Mouse (Mus musculus): Measurements from ENCODE around the gene Mical3. TPM values are rescaled to one million over a fixed set of nuclear protein-coding genes. Genes with fewer than 3 reads are reported as not detected.

Mical3 gene
- polyA plus RNA-seq, 1 experiment from 2014 or later = 11.5 TPM

DNA sequence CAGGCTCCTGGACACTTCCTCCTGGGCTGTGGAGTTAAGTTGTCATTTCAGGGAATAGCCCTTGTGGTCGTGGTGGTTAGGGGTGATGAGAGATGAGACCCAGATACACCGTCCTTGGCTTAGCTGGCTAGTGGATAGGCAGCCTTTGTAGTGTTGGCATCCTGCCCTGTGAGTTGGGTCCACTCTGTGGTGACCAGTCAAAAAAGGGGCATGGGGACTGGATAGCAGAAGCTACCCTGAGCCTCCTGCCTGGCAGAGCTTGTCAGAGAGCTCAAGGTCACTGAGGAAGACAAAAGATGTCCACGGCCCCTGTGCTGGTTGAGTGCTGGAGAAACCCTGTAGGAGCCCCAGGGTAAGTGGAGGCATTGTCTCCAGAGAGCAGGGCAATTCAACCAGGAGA lies 3.1 kb downstream of the Mical3 start:
- no peaks in the 10 kb centered on the region for H3K36me3 ChIP-seq (ENCODE audit: control insufficient read depth, insufficient read depth, low read length)
- H3K9ac ChIP-seq (ENCODE audit: low read length) = no peak overlapping the region
- H3K9me3 ChIP-seq (replicated peaks; ENCODE audit: control insufficient read depth, low read length) = no peaks in the 10 kb centered on the region
- 0 out of 2 replicates have a peak, but pooled peaks cover 6% of the 10 kb centered on the region for H3K27me3 ChIP-seq (ENCODE audit: control insufficient read depth, insufficient read depth, low read length)
- 74% methylated on average over 3 of the region's 3 CpGs for WGBS
- no peak overlapping the region for H3K27ac ChIP-seq (ENCODE audit: low read length)
- H3K4me2 ChIP-seq (ENCODE audit: low read depth, low read length) = no peak overlapping the region
- no peak for ATAC-seq (ENCODE audit: insufficient read depth, low FRiP score)
- peaks cover 5% of the 10 kb centered on the region; the same call in 1 of the 2 replicates for H3K4me1 ChIP-seq (ENCODE audit: control insufficient read depth, insufficient read depth, low read length)
- H3K4me3 ChIP-seq (replicated peaks; ENCODE audit: low read length) = no peak overlapping the region

- Histone ChIP-seq H3K36me3 (ENCODE audit: control insufficient read depth, insufficient read depth, low read length) (no peaks in the 10 kb centered on the region), H3K4me2 (ENCODE audit: low read depth, low read length) (no peak overlapping the region), H3K9ac (ENCODE audit: low read length) (no peak overlapping the region), H3K9me3 (replicated peaks; ENCODE audit: control insufficient read depth, low read length) (no peaks in the 10 kb centered on the region), H3K27ac (ENCODE audit: low read length) (no peak overlapping the region), H3K4me1 (ENCODE audit: control insufficient read depth, insufficient read depth, low read length) (peaks cover 5% of the 10 kb centered on the region; the same call in 1 of the 2 replicates), H3K4me3 (replicated peaks; ENCODE audit: low read length) (no peak overlapping the region), H3K27me3 (ENCODE audit: control insufficient read depth, insufficient read depth, low read length) (no peaks in the 10 kb centered on the region)
- WGBS = 86% methylated on average over 5 of the region's 5 CpGs
- ATAC-seq (ENCODE audit: insufficient read depth, low FRiP score) = no peak
Measured at GRCm38 (mm10) chr6:121126202-121126601, 4.6 kb downstream of the Mical3 start.

GRCm38 (mm10) chr6:121122739-121123241 lies 8.0 kb downstream of the Mical3 start:
- no peak overlapping the region for H3K27ac ChIP-seq (ENCODE audit: low read length)
- WGBS = 62% methylated on average over 5 of the region's 5 CpGs
- H3K9ac ChIP-seq (ENCODE audit: low read length) = no peak overlapping the region
- H3K36me3 ChIP-seq (ENCODE audit: control insufficient read depth, insufficient read depth, low read length) = no peaks in the 10 kb centered on the region
- ATAC-seq (ENCODE audit: insufficient read depth, low FRiP score) = no peak
- no peak overlapping the region for H3K4me3 ChIP-seq (replicated peaks; ENCODE audit: low read length)
- H3K27me3 ChIP-seq (ENCODE audit: control insufficient read depth, insufficient read depth, low read length) = no peaks in the 10 kb centered on the region
- H3K9me3 ChIP-seq (replicated peaks; ENCODE audit: control insufficient read depth, low read length) = no peaks in the 10 kb centered on the region
- no peak overlapping the region for H3K4me2 ChIP-seq (ENCODE audit: low read depth, low read length)
- no peaks in the 10 kb centered on the region; the same call in 1 of the 2 replicates for H3K4me1 ChIP-seq (ENCODE audit: control insufficient read depth, insufficient read depth, low read length)

DNA sequence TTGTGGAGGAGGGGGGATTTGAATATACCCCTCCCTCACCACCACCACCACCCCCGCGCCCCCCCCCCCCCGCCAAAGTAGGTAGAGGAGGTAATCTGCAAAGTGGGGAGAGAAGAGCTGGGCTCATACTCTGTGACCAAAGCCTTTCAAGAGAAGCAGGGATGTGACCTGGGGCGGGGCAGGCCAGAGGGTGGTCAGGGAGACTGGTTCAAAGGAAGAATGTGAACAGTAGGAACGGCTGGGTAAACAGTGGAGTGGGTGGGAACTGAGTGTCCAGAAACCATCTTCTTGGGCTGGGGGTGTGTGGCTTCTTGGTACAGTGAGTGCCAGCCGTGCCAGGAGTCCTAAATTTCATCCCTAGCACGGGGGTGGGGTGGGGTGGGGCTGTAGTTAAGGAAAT lies 10.0 kb downstream of the Mical3 start:
- no peak overlapping the region for H3K4me2 ChIP-seq (ENCODE audit: low read depth, low read length)
- no peak for ATAC-seq (ENCODE audit: insufficient read depth, low FRiP score)

DNA sequence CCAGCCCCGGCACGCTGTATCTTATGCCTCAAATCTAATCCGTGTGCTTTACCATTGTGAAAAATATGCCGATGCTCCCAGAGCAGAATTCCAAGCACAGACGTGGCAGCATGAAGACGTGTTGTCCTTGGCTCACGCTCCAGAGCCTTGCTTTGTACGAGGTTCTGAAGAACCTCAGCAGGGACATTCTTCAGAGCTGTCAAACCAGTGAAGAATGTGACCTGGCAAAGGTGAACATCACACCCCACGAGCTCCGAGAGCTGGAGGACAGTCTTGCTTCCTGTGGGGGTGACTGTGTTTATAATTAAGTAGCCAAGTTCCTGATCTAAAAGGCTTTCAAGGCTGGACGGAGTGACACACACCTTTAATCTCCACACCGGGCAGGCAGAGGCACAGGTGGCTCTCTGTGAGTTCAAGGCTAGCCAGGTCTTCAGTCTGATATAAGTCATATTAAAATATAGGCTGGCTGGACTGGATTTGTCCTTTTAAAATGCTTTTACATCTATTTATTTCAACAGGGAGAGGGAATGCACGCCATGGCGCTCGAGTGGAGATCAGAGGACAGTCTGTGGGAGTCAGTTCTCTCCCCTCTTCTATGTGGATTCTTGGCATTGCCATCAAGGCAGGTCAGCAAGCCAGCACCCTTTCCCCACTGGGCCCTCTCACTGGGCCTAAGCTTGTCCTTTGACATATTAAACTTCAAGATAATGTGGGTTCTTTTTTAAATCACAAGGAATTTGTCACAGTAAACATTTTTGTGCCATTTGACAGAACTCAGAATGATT lies 12.6 kb downstream of the Mical3 start:
- Histone ChIP-seq H3K9ac (ENCODE audit: low read length) (no peak overlapping the region), H3K36me3 (ENCODE audit: control insufficient read depth, insufficient read depth, low read length) (0 out of 2 replicates have a peak, but pooled peaks cover 3% of the 10 kb centered on the region), H3K4me1 (ENCODE audit: control insufficient read depth, insufficient read depth, low read length) (no peaks in the 10 kb centered on the region; the same call in 1 of the 2 replicates), H3K4me2 (ENCODE audit: low read depth, low read length) (no peak overlapping the region), H3K27ac (ENCODE audit: low read length) (no peak overlapping the region), H3K9me3 (replicated peaks; ENCODE audit: control insufficient read depth, low read length) (no peaks in the 10 kb centered on the region), H3K4me3 (replicated peaks; ENCODE audit: low read length) (no peak overlapping the region), H3K27me3 (ENCODE audit: control insufficient read depth, insufficient read depth, low read length) (no peaks in the 10 kb centered on the region)
- ATAC-seq (ENCODE audit: insufficient read depth, low FRiP score) = no peak
- 60% methylated on average over 15 of the region's 15 CpGs for WGBS

More for the DNA sequence above, 10.0 kb downstream of the Mical3 start:
- Histone ChIP-seq H3K27ac (ENCODE audit: low read length) (no peak overlapping the region), H3K27me3 (ENCODE audit: control insufficient read depth, insufficient read depth, low read length) (no peaks in the 10 kb centered on the region), H3K9ac (ENCODE audit: low read length) (no peak overlapping the region), H3K9me3 (replicated peaks; ENCODE audit: control insufficient read depth, low read length) (no peaks in the 10 kb centered on the region), H3K4me3 (replicated peaks; ENCODE audit: low read length) (no peak overlapping the region), H3K4me1 (ENCODE audit: control insufficient read depth, insufficient read depth, low read length) (no peaks in the 10 kb centered on the region; the same call in 1 of the 2 replicates), H3K36me3 (ENCODE audit: control insufficient read depth, insufficient read depth, low read length) (no peaks in the 10 kb centered on the region)
- WGBS = 30% methylated on average over 7 of the region's 7 CpGs

GRCm38 (mm10) chr6:121117142-121117541 lies 13.7 kb downstream of the Mical3 start:
- Histone ChIP-seq H3K27me3 (ENCODE audit: control insufficient read depth, insufficient read depth, low read length) (no peaks in the 10 kb centered on the region), H3K4me3 (replicated peaks; ENCODE audit: low read length) (no peak overlapping the region), H3K36me3 (ENCODE audit: control insufficient read depth, insufficient read depth, low read length) (0 out of 2 replicates have a peak, but pooled peaks cover 3% of the 10 kb centered on the region), H3K27ac (ENCODE audit: low read length) (no peak overlapping the region), H3K4me1 (ENCODE audit: control insufficient read depth, insufficient read depth, low read length) (0 out of 2 replicates have a peak, but pooled peaks cover 2% of the 10 kb centered on the region), H3K9me3 (replicated peaks; ENCODE audit: control insufficient read depth, low read length) (no peaks in the 10 kb centered on the region), H3K4me2 (ENCODE audit: low read depth, low read length) (no peak overlapping the region), H3K9ac (ENCODE audit: low read length) (no peak overlapping the region)
- WGBS = 71% methylated on average over 4 of the region's 4 CpGs
- no peak for ATAC-seq (ENCODE audit: insufficient read depth, low FRiP score)

GRCm38 (mm10) chr6:121116434-121116833 lies 14.4 kb downstream of the Mical3 start:
- Histone ChIP-seq H3K27me3 (ENCODE audit: control insufficient read depth, insufficient read depth, low read length) (no peaks in the 10 kb centered on the region), H3K9me3 (replicated peaks; ENCODE audit: control insufficient read depth, low read length) (no peaks in the 10 kb centered on the region), H3K9ac (ENCODE audit: low read length) (no peak overlapping the region), H3K4me3 (replicated peaks; ENCODE audit: low read length) (no peak overlapping the region), H3K4me1 (ENCODE audit: control insufficient read depth, insufficient read depth, low read length) (peaks cover 4% of the 10 kb centered on the region; the same call in 1 of the 2 replicates), H3K36me3 (ENCODE audit: control insufficient read depth, insufficient read depth, low read length) (0 out of 2 replicates have a peak, but pooled peaks cover 3% of the 10 kb centered on the region), H3K27ac (ENCODE audit: low read length) (no peak overlapping the region), H3K4me2 (ENCODE audit: low read depth, low read length) (no peak overlapping the region)
- ATAC-seq (ENCODE audit: insufficient read depth, low FRiP score) = no peak
- 54% methylated on average over 10 of the region's 10 CpGs for WGBS

- no peak for ATAC-seq (ENCODE audit: insufficient read depth, low FRiP score)
- WGBS = 41% methylated on average over 10 of the region's 10 CpGs
- Histone ChIP-seq H3K36me3 (ENCODE audit: control insufficient read depth, insufficient read depth, low read length) (0 out of 2 replicates have a peak, but pooled peaks cover 3% of the 10 kb centered on the region), H3K9ac (ENCODE audit: low read length) (no peak overlapping the region), H3K27me3 (ENCODE audit: control insufficient read depth, insufficient read depth, low read length) (no peaks in the 10 kb centered on the region), H3K4me2 (ENCODE audit: low read depth, low read length) (no peak overlapping the region), H3K9me3 (replicated peaks; ENCODE audit: control insufficient read depth, low read length) (no peaks in the 10 kb centered on the region), H3K27ac (ENCODE audit: low read length) (peak overlapping the region; percentile 47; the same call in 1 of the 2 replicates), H3K4me3 (replicated peaks; ENCODE audit: low read length) (no peak overlapping the region), H3K4me1 (ENCODE audit: control insufficient read depth, insufficient read depth, low read length) (peaks cover 17% of the 10 kb centered on the region)
Measured at GRCm38 (mm10) chr6:121111448-121112055, 19.2 kb downstream of the Mical3 start.
